Mouse (Mus musculus) hindbrain, embryonic 15.5 days (tissue): Measurements from ENCODE around the gene Kcnk16. TPM values are rescaled to one million over a fixed set of nuclear protein-coding genes. Genes with fewer than 3 reads are reported as not detected.

Experiments used
- ATAC-seq: fragments of 200-750 bp; cut with Nextera tagmentation; 2 replicates; pipeline ENCODE4 v1.8.0; 2017; ENCODE audit warnings: low read depth, moderate number of reproducible peaks, moderate TSS enrichment; ENCODE audit not compliant: low FRiP score
- H3K27ac ChIP-seq: fragments of 300-500 bp; sonication (generic); replicated peaks from 2 replicates; pipeline ENCODE4 v1.5.1; 2015; ENCODE audit warnings: mild to moderate bottlenecking, inconsistent platforms
- H3K27me3 ChIP-seq: fragments of 300-500 bp; sonication (generic); 2 replicates; pipeline ENCODE4 v1.6.1; 2015; ENCODE audit warnings: control low read depth, inconsistent platforms
- H3K36me3 ChIP-seq: fragments of 300-500 bp; sonication (generic); 2 replicates; pipeline ENCODE4 v1.6.1; 2015; ENCODE audit warnings: control low read depth, inconsistent platforms
- H3K4me1 ChIP-seq: fragments of 300-500 bp; sonication (generic); replicated peaks from 2 replicates; pipeline ENCODE4 v1.6.1; 2015; ENCODE audit warnings: control low read depth, inconsistent platforms
- H3K4me2 ChIP-seq: fragments of 300-500 bp; sonication (generic); 2 replicates; pipeline ENCODE4 v1.6.1; 2015; ENCODE audit warnings: moderate library complexity, mild to moderate bottlenecking, inconsistent platforms
- H3K4me3 ChIP-seq: fragments of 300-500 bp; sonication (generic); 2 replicates; pipeline ENCODE4 v1.5.1; 2015; ENCODE audit warnings: mild to moderate bottlenecking, inconsistent platforms
- H3K9ac ChIP-seq: fragments of 300-500 bp; sonication (generic); 2 replicates; pipeline ENCODE4 v1.6.1; 2015; ENCODE audit warnings: inconsistent platforms
- H3K9me3 ChIP-seq: fragments of 300-500 bp; sonication (generic); 2 replicates; pipeline ENCODE4 v1.6.1; 2016; ENCODE audit warnings: control low read depth, inconsistent platforms
- WGBS: fragments of 180-500 bp; shearing (Covaris S2); methylation state at CpG from one replicate; pipeline ENCODE4 v1.1.7; 2015; 5-methylcytosine and 5-hydroxymethylcytosine counted together
- polyA plus RNA-seq: library from polyadenylated mRNA; unstranded; fragments of >200 nt; fragmentation: Nextera tagmentation; extraction: Ambion mirVana; gene quantifications from 2 replicates; pipeline ENCODE4 v1.2.1, GENCODE M21; 2015

Gene Kcnk16
- polyA plus RNA-seq, 1 experiment from 2014 or later = not detected

- WGBS = 33% methylated on average over 9 of the region's 9 CpGs
- no peak for ATAC-seq
- no peaks in the 10 kb centered on the region for H3K9me3 ChIP-seq
Measured at GRCm38 (mm10) chr14:20211754-20212601, 57.0 kb downstream of the Kcnk16 start.

More at GRCm38 (mm10) chr14:20211754-20212601, 57.0 kb downstream of the Kcnk16 start:
- Histone ChIP-seq H3K4me2 (no peak overlapping the region), H3K4me1 (no peaks in the 10 kb centered on the region), H3K27ac (no peak overlapping the region), H3K36me3 (no peaks in the 10 kb centered on the region), H3K27me3 (no peaks in the 10 kb centered on the region), H3K9ac (no peak overlapping the region), H3K4me3 (no peak overlapping the region)

Other genes with a start within 250 kb of the Kcnk16 start
- gene Saysd1, start 130.7 kb downstream of the Kcnk16 start, polyA plus RNA-seq = 12.0 and 12.1 TPM in 2 replicates
- gene Kcnk5, start 87.4 kb downstream of the Kcnk16 start, polyA plus RNA-seq = 1.3 and 1.9 TPM in 2 replicates
- 14.2 and 15.8 TPM in 2 replicates for gene Nudt13, start 25.5 kb upstream of the Kcnk16 start, polyA plus RNA-seq
- gene Ecd, start 78.9 kb upstream of the Kcnk16 start, polyA plus RNA-seq = 47.9 and 49.6 TPM in 2 replicates
- 40.0 and 43.0 TPM in 2 replicates for gene Fam149b, start 79.0 kb upstream of the Kcnk16 start, polyA plus RNA-seq
- gene Dnajc9, start 119.7 kb upstream of the Kcnk16 start, polyA plus RNA-seq = 125 and 131 TPM in 2 replicates
- 65.4 and 67.4 TPM in 2 replicates for gene Mrps16, start 124.4 kb upstream of the Kcnk16 start, polyA plus RNA-seq
- gene Cfap70, start 183.0 kb upstream of the Kcnk16 start, polyA plus RNA-seq = 1.1 and 1.5 TPM in 2 replicates
- 15.8 and 20.6 TPM in 2 replicates for gene Anxa7, start 210.9 kb upstream of the Kcnk16 start, polyA plus RNA-seq
- gene Mss51, start 227.7 kb upstream of the Kcnk16 start, polyA plus RNA-seq = 0.39 and 0.67 TPM in 2 replicates